Mouse (Mus musculus): ENCODE data around the gene Dctpp1. TPM values are rescaled to one million over a fixed set of nuclear protein-coding genes. Genes with fewer than 3 reads are reported as not detected.

The Dctpp1 gene
- polyA plus RNA-seq, 1 experiment from 2014 or later = 266 TPM

GRCm38 (mm10) chr7:127220440-127220839 is 40.1 kb downstream of the Dctpp1 start:
- ATAC-seq (replicated peaks; ENCODE audit: low FRiP score) = no peak

GRCm38 (mm10) chr7:127218670-127219069 is 41.8 kb downstream of the Dctpp1 start:
- no peak for DNase-seq (ENCODE audit: low spot score)
- peak overlapping the region; percentile 53; the same call in 1 of the 2 replicates for H3K4me2 ChIP-seq
- ATAC-seq (replicated peaks; ENCODE audit: low FRiP score) = peak; percentile 42
- H3K27ac ChIP-seq (ENCODE audit: low read depth, low read length) = peak overlapping the region; percentile 73
- no peaks in the 10 kb centered on the region; the same call in 1 of the 2 replicates for H3K27me3 ChIP-seq (replicated peaks; ENCODE audit: control insufficient read depth, insufficient read depth, low read length)
- H3K9me3 ChIP-seq (ENCODE audit: control insufficient read depth, low read length) = no peaks in the 10 kb centered on the region
- H3K9ac ChIP-seq (ENCODE audit: low read depth, low read length) = peak overlapping the region; percentile 49; the same call in 1 of the 2 replicates
- H3K4me3 ChIP-seq (ENCODE audit: low read depth, low read length) = no peak overlapping the region
- 48% methylated on average over 4 of the region's 4 CpGs for WGBS
- no peaks in the 10 kb centered on the region for H3K36me3 ChIP-seq (ENCODE audit: control insufficient read depth, insufficient read depth, low read length)
- H3K4me1 ChIP-seq (replicated peaks; ENCODE audit: control insufficient read depth, insufficient read depth, low read length) = peaks cover 35% of the 10 kb centered on the region

More at GRCm38 (mm10) chr7:127220440-127220839, 40.1 kb downstream of the Dctpp1 start:
- 68% methylated on average over 6 of the region's 6 CpGs for WGBS
- Histone ChIP-seq H3K36me3 (ENCODE audit: control insufficient read depth, insufficient read depth, low read length) (no peaks in the 10 kb centered on the region), H3K4me1 (replicated peaks; ENCODE audit: control insufficient read depth, insufficient read depth, low read length) (peaks cover 34% of the 10 kb centered on the region), H3K27me3 (replicated peaks; ENCODE audit: control insufficient read depth, insufficient read depth, low read length) (no peaks in the 10 kb centered on the region), H3K9ac (ENCODE audit: low read depth, low read length) (no peak overlapping the region), H3K27ac (ENCODE audit: low read depth, low read length) (no peak overlapping the region), H3K4me2 (no peak overlapping the region), H3K4me3 (ENCODE audit: low read depth, low read length) (no peak overlapping the region), H3K9me3 (ENCODE audit: control insufficient read depth, low read length) (no peaks in the 10 kb centered on the region)
- DNase-seq (ENCODE audit: low spot score) = no peak

- ATAC-seq (replicated peaks; ENCODE audit: low FRiP score) = 0 out of 2 replicates have a peak, but pooled peaks have one; percentile 3
- H3K4me3 ChIP-seq (ENCODE audit: low read depth, low read length) = peak overlapping the region; percentile 5; the same call in 1 of the 2 replicates
These were observed 42.4 kb downstream of the Dctpp1 start for GRCm38 (mm10) chr7:127217901-127218642.

GRCm38 (mm10) chr7:127217475-127217874 is 43.0 kb downstream of the Dctpp1 start:
- H3K27ac ChIP-seq (ENCODE audit: low read depth, low read length) = peak overlapping the region; percentile 73
- DNase-seq (ENCODE audit: low spot score) = no peak
- no peaks in the 10 kb centered on the region for H3K9me3 ChIP-seq (ENCODE audit: control insufficient read depth, low read length)
- WGBS = 73% methylated on average over 6 of the region's 6 CpGs
- H3K27me3 ChIP-seq (replicated peaks; ENCODE audit: control insufficient read depth, insufficient read depth, low read length) = no peaks in the 10 kb centered on the region; the same call in 1 of the 2 replicates
- H3K4me2 ChIP-seq = peak overlapping the region; percentile 53
- peak overlapping the region; percentile 49; the same call in 1 of the 2 replicates for H3K9ac ChIP-seq (ENCODE audit: low read depth, low read length)
- H3K4me3 ChIP-seq (ENCODE audit: low read depth, low read length) = 0 out of 2 replicates have a peak overlapping the region, but pooled peaks have one; percentile 5
- ATAC-seq (replicated peaks; ENCODE audit: low FRiP score) = no peak
- no peaks in the 10 kb centered on the region for H3K36me3 ChIP-seq (ENCODE audit: control insufficient read depth, insufficient read depth, low read length)
- H3K4me1 ChIP-seq (replicated peaks; ENCODE audit: control insufficient read depth, insufficient read depth, low read length) = peaks cover 35% of the 10 kb centered on the region

More at GRCm38 (mm10) chr7:127217901-127218642, 42.4 kb downstream of the Dctpp1 start:
- peaks cover 35% of the 10 kb centered on the region for H3K4me1 ChIP-seq (replicated peaks; ENCODE audit: control insufficient read depth, insufficient read depth, low read length)
- no peaks in the 10 kb centered on the region for H3K9me3 ChIP-seq (ENCODE audit: control insufficient read depth, low read length)
- peak overlapping the region; percentile 49 for H3K9ac ChIP-seq (ENCODE audit: low read depth, low read length)
- H3K27ac ChIP-seq (ENCODE audit: low read depth, low read length) = peak overlapping the region; percentile 73
- H3K36me3 ChIP-seq (ENCODE audit: control insufficient read depth, insufficient read depth, low read length) = no peaks in the 10 kb centered on the region
- no peaks in the 10 kb centered on the region; the same call in 1 of the 2 replicates for H3K27me3 ChIP-seq (replicated peaks; ENCODE audit: control insufficient read depth, insufficient read depth, low read length)
- peak overlapping the region; percentile 53 for H3K4me2 ChIP-seq
- DNase-seq (ENCODE audit: low spot score) = no peak
- 51% methylated on average over 10 of the region's 10 CpGs for WGBS

GRCm38 (mm10) chr7:127216307-127216706 is 44.2 kb downstream of the Dctpp1 start:
- WGBS = 88% methylated on average over 5 of the region's 5 CpGs
- H3K27ac ChIP-seq (ENCODE audit: low read depth, low read length) = no peak overlapping the region
- no peak overlapping the region for H3K9ac ChIP-seq (ENCODE audit: low read depth, low read length)
- H3K4me1 ChIP-seq (replicated peaks; ENCODE audit: control insufficient read depth, insufficient read depth, low read length) = peaks cover 35% of the 10 kb centered on the region
- H3K36me3 ChIP-seq (ENCODE audit: control insufficient read depth, insufficient read depth, low read length) = no peaks in the 10 kb centered on the region
- H3K4me2 ChIP-seq = no peak overlapping the region
- H3K9me3 ChIP-seq (ENCODE audit: control insufficient read depth, low read length) = no peaks in the 10 kb centered on the region
- no peak for DNase-seq (ENCODE audit: low spot score)
- no peaks in the 10 kb centered on the region; the same call in 1 of the 2 replicates for H3K27me3 ChIP-seq (replicated peaks; ENCODE audit: control insufficient read depth, insufficient read depth, low read length)
- ATAC-seq (replicated peaks; ENCODE audit: low FRiP score) = no peak
- H3K4me3 ChIP-seq (ENCODE audit: low read depth, low read length) = no peak overlapping the region

- 0 out of 2 replicates have a peak overlapping the region, but pooled peaks have one; percentile 39 for H3K9ac ChIP-seq (ENCODE audit: low read depth, low read length)
- peak overlapping the region; percentile 31 for H3K4me3 ChIP-seq (ENCODE audit: low read depth, low read length)
- H3K4me1 ChIP-seq (replicated peaks; ENCODE audit: control insufficient read depth, insufficient read depth, low read length) = peaks cover 35% of the 10 kb centered on the region
- H3K9me3 ChIP-seq (ENCODE audit: control insufficient read depth, low read length) = no peaks in the 10 kb centered on the region
- peak; percentile 67 for DNase-seq (ENCODE audit: low spot score)
- ATAC-seq (replicated peaks; ENCODE audit: low FRiP score) = peak; percentile 56
- 24% methylated on average over 33 of the region's 33 CpGs for WGBS
- H3K27me3 ChIP-seq (replicated peaks; ENCODE audit: control insufficient read depth, insufficient read depth, low read length) = no peaks in the 10 kb centered on the region; the same call in 1 of the 2 replicates
- H3K36me3 ChIP-seq (ENCODE audit: control insufficient read depth, insufficient read depth, low read length) = no peaks in the 10 kb centered on the region
- H3K4me2 ChIP-seq = peak overlapping the region; percentile 58
- no peak overlapping the region for H3K27ac ChIP-seq (ENCODE audit: low read depth, low read length)
These were observed 45.3 kb downstream of the Dctpp1 start for GRCm38 (mm10) chr7:127214981-127215871.

GRCm38 (mm10) chr7:127214521-127214920 is 46.0 kb downstream of the Dctpp1 start:
- 50% methylated on average over 21 of the region's 21 CpGs for WGBS
- Histone ChIP-seq H3K4me1 (replicated peaks; ENCODE audit: control insufficient read depth, insufficient read depth, low read length) (peaks cover 40% of the 10 kb centered on the region), H3K27ac (ENCODE audit: low read depth, low read length) (no peak overlapping the region), H3K4me3 (ENCODE audit: low read depth, low read length) (no peak overlapping the region; the same call in 1 of the 2 replicates), H3K27me3 (replicated peaks; ENCODE audit: control insufficient read depth, insufficient read depth, low read length) (no peaks in the 10 kb centered on the region; the same call in 1 of the 2 replicates), H3K36me3 (ENCODE audit: control insufficient read depth, insufficient read depth, low read length) (no peaks in the 10 kb centered on the region), H3K9ac (ENCODE audit: low read depth, low read length) (no peak overlapping the region), H3K9me3 (ENCODE audit: control insufficient read depth, low read length) (no peaks in the 10 kb centered on the region), H3K4me2 (peak overlapping the region; percentile 58)
- ATAC-seq (replicated peaks; ENCODE audit: low FRiP score) (no peak), DNase-seq (ENCODE audit: low spot score) (no peak)

GRCm38 (mm10) chr7:127213930-127214329 is 46.6 kb downstream of the Dctpp1 start:
- Histone ChIP-seq H3K27ac (ENCODE audit: low read depth, low read length) (no peak overlapping the region), H3K9ac (ENCODE audit: low read depth, low read length) (no peak overlapping the region), H3K9me3 (ENCODE audit: control insufficient read depth, low read length) (no peaks in the 10 kb centered on the region), H3K27me3 (replicated peaks; ENCODE audit: control insufficient read depth, insufficient read depth, low read length) (no peaks in the 10 kb centered on the region; the same call in 1 of the 2 replicates), H3K4me2 (no peak overlapping the region; the same call in 1 of the 2 replicates), H3K4me1 (replicated peaks; ENCODE audit: control insufficient read depth, insufficient read depth, low read length) (peaks cover 38% of the 10 kb centered on the region), H3K4me3 (ENCODE audit: low read depth, low read length) (no peak overlapping the region), H3K36me3 (ENCODE audit: control insufficient read depth, insufficient read depth, low read length) (no peaks in the 10 kb centered on the region)
- WGBS = 55% methylated on average over 12 of the region's 12 CpGs
- ATAC-seq (replicated peaks; ENCODE audit: low FRiP score) (no peak), DNase-seq (ENCODE audit: low spot score) (no peak)

Measured in liver, embryonic 11.5 days (tissue).